Mouse (Mus musculus) effector memory CD4-positive, alpha-beta T cell, adult 7 months (primary cell): ENCODE data around the gene Ggta1. TPM values are rescaled to one million over a fixed set of nuclear protein-coding genes. Genes with fewer than 3 reads are reported as not detected.

ENCODE experiments used
- polyA plus RNA-seq: library from polyadenylated mRNA; unstranded; fragments of 100-300 nt; shearing (Covaris generic); gene quantifications from one replicate; pipeline ENCODE4 v1.2.1, GENCODE M21; 2017

Ggta1 gene
- polyA plus RNA-seq: 8.4 TPM

DNA sequence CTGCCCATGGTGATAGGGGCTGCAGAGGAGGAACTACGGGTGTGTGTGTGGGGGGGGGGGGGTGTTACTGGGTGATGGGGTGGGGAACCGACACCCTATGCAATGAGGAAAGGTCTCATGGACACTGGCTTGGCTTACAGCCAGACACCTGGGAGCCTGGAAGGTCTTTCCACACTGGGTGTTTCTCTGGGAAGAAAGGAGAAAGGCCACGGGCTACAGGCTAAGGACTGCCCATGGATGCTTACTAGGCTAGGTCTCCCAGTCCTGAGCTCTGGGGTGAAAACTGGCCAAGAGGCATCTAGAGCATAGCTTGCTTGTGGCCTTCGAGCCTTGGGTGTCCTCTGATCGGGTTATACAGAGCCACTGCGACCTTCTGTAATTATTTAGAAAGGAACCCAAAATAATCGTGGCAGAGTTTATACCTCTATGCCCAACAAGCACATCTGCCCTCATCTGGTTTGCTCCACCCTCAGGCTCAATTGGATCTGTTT, at the start of gene Ggta1:
Gene Ggta1, minus strand, starts transcription at position 441 of the 491 bp plus-strand sequence.

DNA sequence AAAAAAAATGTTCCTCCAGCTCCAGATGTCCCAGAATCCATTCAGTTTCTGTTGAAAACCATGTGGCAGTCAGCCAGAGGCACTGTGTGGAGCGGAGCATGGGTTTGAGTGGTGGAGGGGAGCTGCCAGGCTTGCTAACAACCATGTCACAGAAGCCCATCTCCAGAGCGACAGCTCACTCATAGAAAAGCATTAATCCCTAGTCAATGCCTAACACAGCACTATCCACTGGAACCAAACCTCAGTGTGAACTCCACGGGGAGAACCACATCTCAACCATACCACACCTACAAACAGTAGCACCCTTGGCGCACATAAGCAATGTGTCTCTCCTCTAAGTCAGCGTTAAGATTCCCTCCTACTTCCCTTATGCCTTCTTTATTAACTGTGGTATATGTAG, 65.9 kb downstream of the Ggta1 start, which contains the start of gene 4930402F06Rik:
Gene 4930402F06Rik, minus strand, starts transcription at position 80 of the 400 bp plus-strand sequence.

DNA sequence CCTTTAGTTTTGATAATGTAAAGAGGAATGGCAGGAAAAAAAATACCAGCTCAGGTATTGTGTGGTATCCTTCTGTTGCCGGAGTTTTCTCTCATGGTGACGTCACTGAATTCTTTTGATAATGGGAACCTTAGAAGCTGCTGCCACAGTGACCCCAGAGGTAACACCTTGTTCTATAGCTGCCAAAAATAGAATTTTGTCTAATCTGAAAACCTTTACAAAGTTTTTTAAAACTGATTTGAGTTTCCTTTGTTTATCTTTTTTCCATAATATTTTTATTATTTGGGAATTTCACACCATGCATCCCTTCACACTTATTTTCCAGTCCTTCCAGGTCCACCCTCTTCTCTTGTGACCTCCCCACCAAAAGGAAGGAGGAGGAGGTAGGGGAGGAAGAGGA, 95.4 kb downstream of the Ggta1 start, which contains the start of gene 4930568D16Rik:
Gene 4930568D16Rik, minus strand, starts transcription at position 101 of the 400 bp plus-strand sequence.

Other genes with a start within 250 kb of the Ggta1 start
- 4.0 TPM for gene Gsn, start 206.9 kb downstream of the Ggta1 start, polyA plus RNA-seq
- gene Stom, start 126.3 kb downstream of the Ggta1 start, polyA plus RNA-seq: 0.26 TPM
- not detected for gene 4930568D16Rik, start 95.5 kb downstream of the Ggta1 start, polyA plus RNA-seq
- not detected for gene 4930402F06Rik, start 66.1 kb downstream of the Ggta1 start, polyA plus RNA-seq
- 0.18 TPM for gene Dab2ip, start 95.0 kb upstream of the Ggta1 start, polyA plus RNA-seq